Mouse (Mus musculus) heart, adult 8-10 months (tissue): ENCODE data around the gene Nsun5. TPM values are rescaled to one million over a fixed set of nuclear protein-coding genes. Genes with fewer than 3 reads are reported as not detected.
A peak's percentile ranks its signal among the peaks of the same experiment; 100 is the strongest.
"Not testable (repeated sequence)": the region's sequence is repeated elsewhere in the genome, so short reads cannot be mapped to it uniquely, and the experiment has no call there.

ENCODE experiments used
- DNase-seq: peaks from one replicate; pipeline ENCODE4 v3.0.0; 2022; ENCODE audit warnings: low spot score
- total RNA-seq, 4 experiments: library from RNA; stranded (reverse); gene quantifications; 2 replicates each; pipeline ENCODE4 v1.2.4; 2022

Gene Nsun5
- 10 to 100 TPM; 11.4 to 15.1 (median 13.3) TPM for total RNA-seq

- peak; percentile 95 for DNase-seq
Observed at GRCm38 (mm10) chr5:135369787-135370654, at the start of gene Nsun5. Nsun5 (plus strand) TSS chr5:135369953.

- no peak for DNase-seq
Observed at GRCm38 (mm10) chr5:135322197-135322596, 47.6 kb upstream of the Nsun5 start.

- no peak for DNase-seq
Observed at GRCm38 (mm10) chr5:135326121-135326659, 43.6 kb upstream of the Nsun5 start.

- no peak for DNase-seq
Observed at GRCm38 (mm10) chr5:135329471-135329870, 40.3 kb upstream of the Nsun5 start.

GRCm38 (mm10) chr5:135330201-135330600 lies 39.6 kb upstream of the Nsun5 start:
- no peak for DNase-seq

- DNase-seq = no peak
Observed at GRCm38 (mm10) chr5:135331161-135331560, 38.6 kb upstream of the Nsun5 start.

- no peak for DNase-seq
Observed at GRCm38 (mm10) chr5:135337575-135337974, 32.2 kb upstream of the Nsun5 start.

- DNase-seq = no peak
Observed at GRCm38 (mm10) chr5:135345989-135346388, 23.8 kb upstream of the Nsun5 start.

GRCm38 (mm10) chr5:135346430-135346829 lies 23.3 kb upstream of the Nsun5 start:
- no peak for DNase-seq

GRCm38 (mm10) chr5:135347511-135348011 lies 22.2 kb upstream of the Nsun5 start:
- no peak for DNase-seq

- DNase-seq = no peak
Observed at GRCm38 (mm10) chr5:135349862-135350261, 19.9 kb upstream of the Nsun5 start, which contains the start of gene Fkbp6. Fkbp6 (minus strand) TSS chr5:135350044.

GRCm38 (mm10) chr5:135351606-135352005 lies 18.1 kb upstream of the Nsun5 start:
- DNase-seq = no peak

GRCm38 (mm10) chr5:135352995-135353394 lies 16.8 kb upstream of the Nsun5 start, which contains the start of gene Trim50:
Trim50 (plus strand) TSS chr5:135353295.
- no peak for DNase-seq

- DNase-seq = no peak
Observed at GRCm38 (mm10) chr5:135353564-135353963, 16.2 kb upstream of the Nsun5 start.

- DNase-seq = no peak
Observed at GRCm38 (mm10) chr5:135356090-135356489, 13.7 kb upstream of the Nsun5 start.

- peak; percentile 38 for DNase-seq
Observed at GRCm38 (mm10) chr5:135357556-135357955, 12.2 kb upstream of the Nsun5 start.

GRCm38 (mm10) chr5:135359772-135360171 lies 10.0 kb upstream of the Nsun5 start:
- peak; percentile 73 for DNase-seq

GRCm38 (mm10) chr5:135362572-135362971 lies 7.2 kb upstream of the Nsun5 start:
- DNase-seq = no peak

- no peak for DNase-seq
Observed at GRCm38 (mm10) chr5:135363540-135363939, 6.2 kb upstream of the Nsun5 start.

- peak; percentile 18 for DNase-seq
Observed at GRCm38 (mm10) chr5:135367841-135368240, 1.9 kb upstream of the Nsun5 start.

- no peak for DNase-seq
Observed at GRCm38 (mm10) chr5:135368312-135368711, 1.4 kb upstream of the Nsun5 start.

GRCm38 (mm10) chr5:135369196-135369595 lies 557 bp upstream of the Nsun5 start:
- DNase-seq = not testable (repeated sequence)

GRCm38 (mm10) chr5:135371195-135371594 lies 1.4 kb downstream of the Nsun5 start:
- no peak for DNase-seq
